Mouse (Mus musculus) neural tube, embryonic 14.5 days (tissue): ENCODE results near the gene Tescl. TPM values are rescaled to one million over a fixed set of nuclear protein-coding genes. Genes with fewer than 3 reads are reported as not detected.

ENCODE experiments used
- ATAC-seq: fragments of 200-750 bp; cut with Nextera tagmentation; 2 replicates; pipeline ENCODE4 v1.8.0; 2017; ENCODE audit warnings: low read depth, mild to moderate bottlenecking, moderate TSS enrichment, moderate library complexity
- H3K27ac ChIP-seq: fragments of 300-500 bp; sonication (generic); 2 replicates; pipeline ENCODE4 v1.5.1; 2014; ENCODE audit warnings: low read depth, mild to moderate bottlenecking, control low read depth, low read length, moderate library complexity, mixed read lengths
- H3K27me3 ChIP-seq: fragments of 300-500 bp; sonication (generic); 2 replicates; pipeline ENCODE4 v1.6.1; 2014; ENCODE audit warnings: low read length; ENCODE audit not compliant: control insufficient read depth, insufficient read depth
- H3K36me3 ChIP-seq: fragments of 300-500 bp; sonication (generic); 2 replicates; pipeline ENCODE4 v1.6.1; 2014; ENCODE audit warnings: low read length, mixed read lengths; ENCODE audit not compliant: control insufficient read depth, insufficient read depth
- H3K4me1 ChIP-seq: fragments of 300-500 bp; sonication (generic); 2 replicates; pipeline ENCODE4 v1.6.1; 2014; ENCODE audit warnings: low read length; ENCODE audit not compliant: control insufficient read depth, insufficient read depth
- H3K4me2 ChIP-seq: fragments of 300-500 bp; sonication (generic); 2 replicates; pipeline ENCODE4 v1.6.1; 2014; ENCODE audit warnings: mild to moderate bottlenecking, low read depth, low read length, control low read depth
- H3K4me3 ChIP-seq: fragments of 300-500 bp; sonication (generic); 2 replicates; pipeline ENCODE4 v1.5.1; 2014; ENCODE audit warnings: low read depth, low read length, control low read depth, mixed read lengths
- H3K9ac ChIP-seq: fragments of 300-500 bp; sonication (generic); replicated peaks from 2 replicates; pipeline ENCODE4 v1.6.1; 2014; ENCODE audit warnings: low read depth, mild to moderate bottlenecking, control low read depth, low read length, mixed read lengths
- H3K9me3 ChIP-seq: fragments of 300-500 bp; sonication (generic); 2 replicates; pipeline ENCODE4 v1.6.1; 2016; ENCODE audit warnings: low read length; ENCODE audit not compliant: control insufficient read depth
- WGBS: fragments of 180-500 bp; shearing (Covaris S2); extraction: QIAGEN DNeasy Blood & Tissue Kit; methylation state at CpG from one replicate; pipeline ENCODE4 v1.1.7; 2014; 5-methylcytosine and 5-hydroxymethylcytosine counted together
- polyA plus RNA-seq: library from polyadenylated mRNA; unstranded; fragments of >200 nt; fragmentation: Nextera tagmentation; extraction: Ambion mirVana; gene quantifications from 2 replicates; pipeline ENCODE4 v1.2.1, GENCODE M21; 2014

Gene Tescl
- polyA plus RNA-seq, 1 experiment from 2014 or later = 0.99 TPM

DNA sequence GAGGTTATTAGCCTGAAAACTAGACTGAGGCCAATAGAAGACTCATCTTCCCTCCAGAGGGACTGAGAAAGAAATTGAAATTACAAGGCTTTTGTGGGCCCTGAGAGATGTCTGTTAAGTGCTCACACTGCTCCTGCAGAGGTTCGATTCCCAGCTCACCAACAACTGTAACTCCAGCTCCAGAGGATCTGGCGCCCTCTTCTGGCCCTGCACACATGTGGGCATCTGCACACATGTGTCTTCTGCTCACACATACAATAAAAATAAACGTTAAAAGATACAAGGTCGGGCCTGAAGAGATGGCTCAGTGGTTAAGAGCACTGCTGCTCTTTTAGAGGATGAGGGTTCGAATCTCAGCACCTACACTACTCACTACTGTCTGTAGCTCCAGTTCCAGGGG is 12.7 kb upstream of the Tescl start:
- no peak for ATAC-seq
- Histone ChIP-seq H3K9ac (no peak overlapping the region), H3K27ac (no peak overlapping the region), H3K9me3 (no peaks in the 10 kb centered on the region), H3K36me3 (no peaks in the 10 kb centered on the region), H3K27me3 (no peaks in the 10 kb centered on the region), H3K4me2 (no peak overlapping the region), H3K4me1 (no peaks in the 10 kb centered on the region), H3K4me3 (no peak overlapping the region)
- 72% methylated on average over 5 of the region's 5 CpGs for WGBS

DNA sequence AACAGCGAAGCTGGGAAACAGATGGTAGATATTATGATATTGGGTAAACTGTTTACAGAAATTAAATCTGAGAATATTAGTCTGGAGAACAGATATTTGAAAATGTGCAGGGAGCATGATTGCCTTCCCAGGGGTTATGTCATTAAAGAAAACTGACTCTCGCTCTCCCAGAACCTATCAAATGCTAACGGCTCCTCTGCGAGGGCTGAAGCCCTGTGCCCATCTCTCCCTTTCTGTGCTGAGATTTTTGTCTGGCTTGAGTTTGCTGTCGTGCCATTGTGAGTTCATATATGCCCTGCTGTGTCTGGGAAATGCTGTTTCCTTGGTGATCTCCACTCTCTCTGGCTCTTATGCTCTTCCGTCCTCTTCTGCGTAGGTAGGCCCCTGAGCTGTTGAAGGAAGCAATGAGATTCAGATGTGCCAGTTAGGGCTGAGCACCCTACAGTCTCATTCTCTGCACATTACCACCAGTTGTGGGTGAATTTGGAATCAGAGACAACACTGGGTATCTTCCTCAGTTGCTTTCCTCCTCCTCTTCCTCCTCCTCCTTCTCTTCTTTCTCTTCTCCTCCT is 10.1 kb upstream of the Tescl start:
- no peak overlapping the region for H3K9ac ChIP-seq
- H3K4me1 ChIP-seq = no peaks in the 10 kb centered on the region
- no peaks in the 10 kb centered on the region for H3K9me3 ChIP-seq
- WGBS = 53% methylated on average over 7 of the region's 7 CpGs
- no peak overlapping the region for H3K27ac ChIP-seq
- no peak overlapping the region for H3K4me3 ChIP-seq
- H3K27me3 ChIP-seq = no peaks in the 10 kb centered on the region
- ATAC-seq = no peak
- no peaks in the 10 kb centered on the region for H3K36me3 ChIP-seq
- H3K4me2 ChIP-seq = no peak overlapping the region

DNA sequence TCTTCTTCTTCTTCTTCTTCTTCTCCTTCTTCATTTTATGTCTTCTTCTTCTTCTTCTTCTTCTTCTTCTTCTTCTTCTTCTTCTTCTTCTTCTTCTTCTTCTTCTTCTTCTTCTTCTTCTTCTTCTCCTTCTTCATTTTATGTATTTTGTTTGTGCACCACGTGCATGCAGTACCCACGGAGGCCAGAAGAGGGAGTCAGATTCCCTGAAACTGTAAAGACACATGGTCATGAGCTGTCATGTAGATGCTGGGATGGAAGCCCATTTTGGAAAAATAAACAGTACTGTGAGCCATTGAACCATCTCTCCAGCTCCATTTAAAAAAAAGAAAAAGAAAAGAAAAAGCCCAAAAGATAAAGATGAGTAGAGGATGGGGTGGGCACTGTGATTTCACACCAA is 4.5 kb upstream of the Tescl start:
- Histone ChIP-seq H3K4me1 (no peaks in the 10 kb centered on the region), H3K36me3 (no peaks in the 10 kb centered on the region), H3K9me3 (no peaks in the 10 kb centered on the region), H3K27ac (no peak overlapping the region), H3K4me3 (no peak overlapping the region), H3K4me2 (no peak overlapping the region), H3K27me3 (no peaks in the 10 kb centered on the region), H3K9ac (no peak overlapping the region)
- 56% methylated on average over 2 of the region's 2 CpGs for WGBS
- no peak for ATAC-seq

DNA sequence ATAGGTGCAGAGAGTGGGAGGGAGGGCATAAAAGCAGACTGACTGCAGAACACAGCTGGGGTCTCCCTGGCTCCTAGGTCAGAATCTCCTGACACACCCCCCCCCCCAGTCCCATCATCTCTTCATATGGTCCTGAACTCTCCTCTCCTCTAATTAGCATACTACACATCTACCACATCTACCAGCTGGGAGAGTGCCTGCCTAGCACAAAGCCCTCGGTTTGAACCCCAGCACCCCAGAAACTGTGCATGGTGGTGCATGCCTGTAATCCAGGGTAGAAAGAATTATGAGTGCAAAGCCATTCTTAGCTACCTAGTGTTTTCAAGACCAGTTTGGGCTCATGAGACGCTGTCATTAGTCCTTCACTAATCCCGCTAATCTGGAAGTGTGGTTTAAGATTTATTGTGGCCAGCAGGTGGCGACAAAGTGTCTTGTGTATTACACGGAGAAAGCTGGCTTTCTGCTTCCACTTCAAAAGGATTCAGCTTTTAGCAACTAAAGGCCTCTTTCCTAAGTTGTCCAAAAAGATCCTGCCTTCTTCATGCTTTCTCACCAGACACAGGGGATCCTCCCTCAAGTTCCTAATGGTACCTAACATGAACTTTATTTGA is 2.1 kb upstream of the Tescl start:
- H3K4me1 ChIP-seq = no peaks in the 10 kb centered on the region
- no peaks in the 10 kb centered on the region for H3K9me3 ChIP-seq
- H3K36me3 ChIP-seq = no peaks in the 10 kb centered on the region
- no peaks in the 10 kb centered on the region for H3K27me3 ChIP-seq
- ATAC-seq = peak; percentile 34
- WGBS = 12% methylated on average over 5 of the region's 5 CpGs
- no peak overlapping the region for H3K4me3 ChIP-seq
- H3K9ac ChIP-seq = no peak overlapping the region
- H3K4me2 ChIP-seq = no peak overlapping the region
- H3K27ac ChIP-seq = no peak overlapping the region

DNA sequence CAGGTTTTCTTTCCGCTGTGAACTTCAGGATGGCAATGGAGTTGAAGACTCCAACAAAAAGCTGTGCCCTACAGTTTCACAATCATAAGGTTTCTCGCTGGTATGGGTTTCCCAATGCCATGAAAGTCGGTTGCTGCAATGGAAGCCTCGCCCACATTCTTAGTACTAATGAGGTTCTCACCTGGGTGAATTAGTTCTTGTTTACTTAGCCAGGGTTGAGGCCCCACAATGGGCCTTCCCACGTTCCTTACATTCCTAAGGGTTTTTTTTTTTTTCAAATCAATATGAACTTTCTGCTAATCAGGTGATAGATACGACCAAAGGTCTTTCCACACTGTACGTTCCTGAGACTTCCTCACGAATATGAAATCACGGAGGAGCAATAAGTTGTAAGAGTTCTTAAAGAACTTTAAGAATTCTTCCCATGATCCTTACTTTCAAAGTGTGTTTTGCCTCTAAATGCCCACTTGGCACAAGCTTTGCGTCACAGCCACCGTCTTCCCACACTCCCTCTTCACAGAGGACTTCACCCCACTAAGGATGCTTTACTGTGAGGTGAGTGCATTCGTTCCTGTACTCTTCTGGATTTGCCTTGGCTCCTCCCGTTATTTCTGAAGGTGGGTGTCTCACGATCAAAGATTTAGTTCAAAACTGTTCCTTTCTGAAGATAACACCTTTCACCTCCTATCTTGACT is 6.3 kb downstream of the Tescl start:
- no peak for ATAC-seq
- H3K27me3 ChIP-seq = no peaks in the 10 kb centered on the region
- 90% methylated on average over 14 of the region's 14 CpGs for WGBS

DNA sequence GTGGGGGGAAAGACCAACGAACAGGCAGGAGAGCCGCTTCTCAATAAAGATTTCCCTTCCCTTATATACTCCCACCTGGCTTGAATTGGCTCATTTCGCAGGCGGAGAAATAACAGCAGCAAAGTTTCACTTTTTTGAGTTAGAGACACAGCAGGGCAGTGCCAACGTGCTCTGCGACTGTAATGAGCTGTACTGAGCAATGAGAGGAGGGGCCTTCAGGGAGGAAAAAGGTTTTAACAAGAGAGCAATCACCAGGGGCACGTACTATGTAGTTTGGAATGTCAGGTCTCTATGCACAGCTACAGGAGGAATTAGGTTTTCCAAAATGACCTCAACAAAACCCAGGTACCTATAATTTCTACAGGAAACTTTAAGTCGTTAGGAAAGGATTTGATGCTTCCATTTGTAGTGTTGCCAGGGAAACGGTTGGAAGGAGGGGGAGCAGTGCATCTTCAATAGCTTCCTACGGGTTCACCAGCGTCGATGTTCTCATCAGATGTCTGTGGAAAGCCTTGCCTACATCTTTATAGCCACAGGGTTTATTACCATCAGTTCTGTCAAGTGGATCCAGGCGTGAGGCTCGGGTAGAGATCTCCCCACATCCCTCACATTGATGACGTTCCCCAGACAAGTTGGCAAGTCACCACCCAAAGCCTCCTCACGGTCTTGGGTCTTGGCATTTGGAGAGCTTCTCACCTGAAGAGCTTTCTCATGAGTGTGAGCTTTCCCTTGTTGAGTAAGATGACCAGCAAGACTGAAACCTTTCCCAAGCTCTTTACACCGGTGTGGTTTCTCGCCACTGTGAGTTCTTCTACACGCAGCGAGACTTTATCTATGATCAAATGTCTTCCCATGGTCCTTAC is 7.2 kb downstream of the Tescl start:
- no peaks in the 10 kb centered on the region for H3K27me3 ChIP-seq
- no peaks in the 10 kb centered on the region for H3K4me1 ChIP-seq
- H3K4me2 ChIP-seq = peak overlapping the region; percentile 29; the same call in 1 of the 2 replicates
- no peaks in the 10 kb centered on the region for H3K36me3 ChIP-seq
- H3K4me3 ChIP-seq = peak overlapping the region; percentile 14; the same call in 1 of the 2 replicates
- H3K9me3 ChIP-seq = no peaks in the 10 kb centered on the region; the same call in 1 of the 2 replicates
- peak; percentile 58 for ATAC-seq
- 34% methylated on average over 20 of the region's 20 CpGs for WGBS
- H3K27ac ChIP-seq = no peak overlapping the region
- no peak overlapping the region for H3K9ac ChIP-seq

More for the DNA sequence above, 6.3 kb downstream of the Tescl start:
- H3K9me3 ChIP-seq = no peaks in the 10 kb centered on the region; the same call in 1 of the 2 replicates
- no peak overlapping the region for H3K4me2 ChIP-seq
- no peak overlapping the region for H3K9ac ChIP-seq
- H3K36me3 ChIP-seq = no peaks in the 10 kb centered on the region
- no peak overlapping the region for H3K4me3 ChIP-seq
- no peaks in the 10 kb centered on the region for H3K4me1 ChIP-seq
- no peak overlapping the region for H3K27ac ChIP-seq

DNA sequence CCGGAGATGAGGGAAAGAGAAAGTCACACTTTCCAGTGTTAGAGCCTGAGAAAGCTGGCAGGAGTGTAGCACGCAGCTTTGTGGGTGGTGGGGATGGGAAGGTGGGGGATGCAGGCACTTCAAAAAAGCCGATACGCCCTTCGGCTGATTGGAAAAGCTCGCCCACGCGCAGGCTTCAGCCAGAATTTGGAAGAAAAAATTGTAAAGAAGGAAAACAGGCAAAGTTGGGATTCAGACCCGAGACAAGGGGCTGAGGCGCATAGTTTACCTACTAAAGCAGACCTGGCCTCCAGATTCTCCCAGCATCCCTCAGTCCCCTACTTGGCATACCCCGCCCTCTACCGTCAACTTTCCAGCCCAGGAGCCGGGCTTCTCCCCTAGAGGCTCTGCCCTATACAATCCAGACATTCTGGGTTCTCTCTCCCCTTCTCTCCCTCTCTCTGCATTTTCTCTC is 8.0 kb downstream of the Tescl start:
- H3K36me3 ChIP-seq = no peaks in the 10 kb centered on the region
- H3K27me3 ChIP-seq = no peaks in the 10 kb centered on the region
- H3K4me2 ChIP-seq = peak overlapping the region; percentile 29; the same call in 1 of the 2 replicates
- peak; percentile 28; the same call in 1 of the 2 replicates for ATAC-seq
- H3K4me3 ChIP-seq = peak overlapping the region; percentile 14; the same call in 1 of the 2 replicates
- no peak overlapping the region for H3K9ac ChIP-seq
- H3K27ac ChIP-seq = no peak overlapping the region
- no peaks in the 10 kb centered on the region; the same call in 1 of the 2 replicates for H3K9me3 ChIP-seq
- H3K4me1 ChIP-seq = no peaks in the 10 kb centered on the region
- 7% methylated on average over 13 of the region's 13 CpGs for WGBS

DNA sequence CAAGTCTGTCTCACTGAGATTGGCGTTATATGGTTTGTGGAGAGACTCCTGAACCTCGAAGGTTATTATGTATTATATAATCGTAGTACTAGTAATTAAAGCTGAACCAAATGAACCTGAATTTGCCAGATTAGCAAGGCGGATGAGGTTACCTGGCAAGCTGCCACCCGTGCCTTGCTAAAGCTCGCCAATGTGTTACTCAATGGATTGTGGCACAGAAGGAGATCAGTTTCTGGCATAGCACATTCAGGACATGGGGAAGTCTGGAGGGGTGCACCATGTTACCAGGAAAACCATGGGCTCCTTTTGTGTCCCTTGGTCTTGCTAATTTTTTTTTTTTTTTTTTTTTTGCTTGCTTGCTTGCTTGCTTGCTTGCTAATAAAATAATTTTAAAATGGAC is 8.5 kb downstream of the Tescl start:
- no peak overlapping the region for H3K9ac ChIP-seq
- ATAC-seq = no peak
- no peak overlapping the region for H3K27ac ChIP-seq
- no peak overlapping the region for H3K4me3 ChIP-seq
- peak overlapping the region; percentile 29; the same call in 1 of the 2 replicates for H3K4me2 ChIP-seq
- no peaks in the 10 kb centered on the region; the same call in 1 of the 2 replicates for H3K9me3 ChIP-seq
- H3K27me3 ChIP-seq = no peaks in the 10 kb centered on the region
- H3K36me3 ChIP-seq = no peaks in the 10 kb centered on the region
- WGBS = 81% methylated on average over 6 of the region's 6 CpGs
- H3K4me1 ChIP-seq = no peaks in the 10 kb centered on the region
